In genomic region chr13:76384664-76385435, GRCm38 (mm10) we compare ENCODE assay signal across 8 mouse cellular contexts. TPM values are rescaled to one million over a fixed set of nuclear protein-coding genes. Genes with fewer than 3 reads are reported as not detected.
DNase-seq lines count a peak whose midpoint lies in the region; ATAC-seq lines count a peak whose summit lies in the region.

No protein-coding gene starts in this region.

- no peaks in the 10 kb centered on the region for H3K36me3 ChIP-seq in macrophage (ENCODE audit: inconsistent target)

- intact Hi-C loops in left cerebral cortex, postnatal 14 days (cut with DNase I) = loop anchor here (5.0 kb wide), 1 partner anchor 168 kb away; no protein-coding TSS in a partner anchor

- 6% methylated on average over 47 of the region's 58 CpGs for WGBS in macrophage (ENCODE audit: missing documents)

- peak; percentile 3 to 10 for DNase-seq in adrenal gland, postnatal 4 days (ENCODE audit: low spot score in 2 of 2)
- peak; percentile 47 for DNase-seq in gastrocnemius, postnatal 10 days
- peak; percentile 2 for DNase-seq in induced T-regulatory cell, adult 2 months (ENCODE audit: low read depth)
- peak; percentile 61 to 64 for DNase-seq in left cerebral cortex, postnatal 14 days (ENCODE audit: low spot score in 2 of 2)
- peak; percentile 61 to 67 for DNase-seq in right cerebral cortex, adult 2 months (ENCODE audit: low spot score in 2 of 2)

- no peaks in the 10 kb centered on the region for H3K79me2 ChIP-seq in macrophage (ENCODE audit: inconsistent target)

- H3K4me3 ChIP-seq in macrophage (ENCODE audit: inconsistent target) = peak overlapping the region; percentile 25

- ATAC-seq in common myeloid progenitor, adult 5-6 weeks (replicated peaks; ENCODE audit: low read depth, poor library complexity, severe bottlenecking) = peak; percentile 65
- ATAC-seq in inflammation-experienced regulatory T-cells, adult 6 months = no peak

- no peak overlapping the region for H3K27ac ChIP-seq in macrophage

RNA-seq across cellular contexts. Expression of gene Mctp1, which starts 0.5 kb away (rescaled TPM):
- 1 to 10 TPM; 3.7 to 4.5 TPM for total RNA-seq in adrenal gland, postnatal 4 days (2021)
- 44.1 and 44.2 TPM in 2 replicates for total RNA-seq in common myeloid progenitor, adult 5-6 weeks (2017)
- total RNA-seq in gastrocnemius, postnatal 10 days (2021) = 1 to 10 TPM; 1.7 TPM
- 10 to 100 TPM; 37.3 to 40.5 TPM for total RNA-seq in left cerebral cortex, postnatal 14 days (2021)
- 100 to 1,000 TPM in 12 of 26 experiments, 10 to 100 TPM in 14; 29.5 to 208 (median 79.3) TPM for total RNA-seq in macrophage (2018; cell fraction: chromatin; rRNA removed)
- total RNA-seq in macrophage (2018; cell fraction: cytosol; rRNA removed) = 10 to 100 TPM in 24 of 26 experiments, 1 to 10 TPM in 2; 9.5 to 38.8 (median 24.3) TPM
- total RNA-seq in macrophage (2018; cell fraction: nucleus; rRNA removed) = 100 to 1,000 TPM in 10 of 26 experiments, 10 to 100 TPM in 16; 19.6 to 153 (median 58.5) TPM
- polyA plus RNA-seq in macrophage (2018) = 13.5 to 23.3 TPM (median 20.2 TPM) in 3 replicates
- 10 to 100 TPM in 2 of 3 experiments, 1 to 10 TPM in 1; 4.7 to 32.3 (median 12.1) TPM for polyA plus RNA-seq in inflammation-experienced regulatory T-cells, adult 6 months (2017; shearing (Covaris generic))

Comparison
In these comparisons a context has a peak if more than half of its experiments do, and no peak if none do; other contexts are left out.
1. DNase-seq: peak in every context shown above with its lines; median percentile 64 in right cerebral cortex, adult 2 months; 62 in left cerebral cortex, postnatal 14 days; 47 in gastrocnemius, postnatal 10 days; 6 in adrenal gland, postnatal 4 days; 2 in induced T-regulatory cell, adult 2 months.